In genomic region chr11:88180959-88181619, GRCm38 (mm10) we compare ENCODE assay signal across 8 mouse cellular contexts. TPM values are rescaled to one million over a fixed set of nuclear protein-coding genes. Genes with fewer than 3 reads are reported as not detected.
DNase-seq lines count a peak whose midpoint lies in the region; ATAC-seq and TF ChIP-seq lines count a peak whose summit lies in the region.

No protein-coding gene starts in this region.

- peak overlapping the region; percentile 17; the same call in 1 of the 2 replicates for H3K4me2 ChIP-seq in hindbrain, embryonic 12.5 days (replicated peaks)
- H3K4me2 ChIP-seq in stomach, embryonic 15.5 days = peak overlapping the region; percentile 14; the same call in 1 of the 2 replicates

- H3K4me1 ChIP-seq in hindbrain, embryonic 12.5 days = peaks cover 43% of the 10 kb centered on the region
- H3K4me1 ChIP-seq in stomach, embryonic 15.5 days = peaks cover 30% of the 10 kb centered on the region

- H3K9ac ChIP-seq in hindbrain, embryonic 12.5 days = 0 out of 2 replicates have a peak overlapping the region, but pooled peaks have one; percentile 23
- no peak overlapping the region for H3K9ac ChIP-seq in stomach, embryonic 15.5 days

- no peak overlapping the region for H3K4me3 ChIP-seq in hindbrain, embryonic 12.5 days
- no peak overlapping the region for H3K4me3 ChIP-seq in left cerebral cortex, adult 2 months
- H3K4me3 ChIP-seq in stomach, embryonic 15.5 days (replicated peaks) = no peak overlapping the region

- intact Hi-C loops in left cerebral cortex, adult 2 months (cut with DNase I) = no loop called here

- peak overlapping the region; percentile 81 for H3K27ac ChIP-seq in hindbrain, embryonic 12.5 days
- H3K27ac ChIP-seq in left cerebral cortex, adult 2 months = no peak overlapping the region
- peak overlapping the region; percentile 93 for H3K27ac ChIP-seq in stomach, embryonic 15.5 days

- H3K36me3 ChIP-seq in hindbrain, embryonic 12.5 days = peaks cover 31% of the 10 kb centered on the region
- H3K36me3 ChIP-seq in stomach, embryonic 15.5 days = no peaks in the 10 kb centered on the region

- peak; percentile 65 for ATAC-seq in hindbrain, embryonic 12.5 days (ENCODE audit: low FRiP score)
- ATAC-seq in megakaryocyte progenitor cell, adult 5-6 weeks (replicated peaks; ENCODE audit: poor library complexity) = peak; percentile 50
- peak; percentile 74; the same call in 1 of the 2 replicates for ATAC-seq in stomach, embryonic 15.5 days (ENCODE audit: insufficient read depth, low FRiP score, low read depth)

- peak; percentile 95 to 96 for DNase-seq in adrenal gland, adult (ENCODE audit: inconsistent age in 2 of 2, low spot score in 1 of 2)
- peak; percentile 58 to 60 for DNase-seq in cerebellum, postnatal 14 days
- DNase-seq in gastrocnemius, adult 8-10 months (ENCODE audit: low spot score in 2 of 2) = peak; percentile 77 to 86
- peak; percentile 33 to 50 for DNase-seq in left cerebral cortex, adult 2 months (ENCODE audit: extremely low spot score in 1 of 2, low spot score in 2 of 2)
- no peak for DNase-seq in thymus, postnatal 25 days

- no peaks in the 10 kb centered on the region for H3K9me3 ChIP-seq in hindbrain, embryonic 12.5 days (replicated peaks)
- no peaks in the 10 kb centered on the region for H3K9me3 ChIP-seq in stomach, embryonic 15.5 days

- peaks cover 8% of the 10 kb centered on the region; the same call in 1 of the 2 replicates for H3K27me3 ChIP-seq in hindbrain, embryonic 12.5 days
- no peaks in the 10 kb centered on the region for H3K27me3 ChIP-seq in stomach, embryonic 15.5 days (replicated peaks)

- no peak for TF ChIP-seq CTCF in left cerebral cortex, adult 2 months (IDR thresholded peaks at IDR 0.05)

- WGBS in hindbrain, embryonic 12.5 days = 12% methylated on average over 16 of the region's 16 CpGs
- 19% methylated on average over 16 of the region's 16 CpGs for WGBS in stomach, embryonic 15.5 days

RNA-seq across cellular contexts. Expression of gene Mrps23, which starts 23.1 kb away (rescaled TPM):
- 100 to 1,000 TPM; 119 to 149 (median 140) TPM for total RNA-seq in gastrocnemius, adult 8-10 months (2022)
- 57.4 and 66.8 TPM in 2 replicates for polyA plus RNA-seq in hindbrain, embryonic 12.5 days (2016; fragmentation: Nextera tagmentation; extraction: Ambion mirVana)
- 10 to 100 TPM; 66.4 to 71.1 TPM for total RNA-seq in left cerebral cortex, adult 2 months (2021)
- total RNA-seq in megakaryocyte progenitor cell, adult 5-6 weeks (2015) = 64.5 and 73.5 TPM in 2 replicates
- 49.0 and 90.6 TPM in 2 replicates for total RNA-seq in megakaryocyte progenitor cell, adult 5-6 weeks (2017)
- polyA plus RNA-seq in stomach, embryonic 15.5 days (2015; fragmentation: Nextera tagmentation; extraction: Ambion mirVana) = 52.8 and 59.5 TPM in 2 replicates
